Mouse (Mus musculus) stomach, postnatal 0 days (tissue): ENCODE results near the gene Olfr1230. TPM values are rescaled to one million over a fixed set of nuclear protein-coding genes. Genes with fewer than 3 reads are reported as not detected.

Experiments used
- ATAC-seq: fragments of 200-750 bp; cut with Nextera tagmentation; 2 replicates; pipeline ENCODE4 v1.8.0; 2017; ENCODE audit not compliant: low FRiP score, low TSS enrichment
- DNase-seq: peaks from one replicate; pipeline ENCODE4 v3.0.0-alpha.2; 2016; ENCODE audit warnings: low spot score
- H3K27ac ChIP-seq: fragments of 300-500 bp; sonication (generic); replicated peaks from 2 replicates; pipeline ENCODE4 v1.5.1; 2014; ENCODE audit warnings: mild to moderate bottlenecking, control low read depth
- H3K27me3 ChIP-seq: fragments of 300-500 bp; sonication (generic); 2 replicates; pipeline ENCODE4 v1.6.1; 2014; ENCODE audit warnings: low read length; ENCODE audit not compliant: control insufficient read depth, insufficient read depth
- H3K36me3 ChIP-seq: fragments of 300-500 bp; sonication (generic); 2 replicates; pipeline ENCODE4 v1.6.1; 2014; ENCODE audit warnings: low read length, mixed read lengths; ENCODE audit not compliant: control insufficient read depth, insufficient read depth
- H3K4me1 ChIP-seq: fragments of 300-500 bp; sonication (generic); replicated peaks from 2 replicates; pipeline ENCODE4 v1.6.1; 2014; ENCODE audit warnings: antibody characterized with exemption; ENCODE audit not compliant: control insufficient read depth, insufficient read depth
- H3K4me2 ChIP-seq: fragments of 300-500 bp; sonication (generic); replicated peaks from 2 replicates; pipeline ENCODE4 v1.6.1; 2014; ENCODE audit warnings: low read depth, mild to moderate bottlenecking, control low read depth, moderate library complexity
- H3K4me3 ChIP-seq: fragments of 300-500 bp; sonication (generic); 2 replicates; pipeline ENCODE4 v1.5.1; 2014; ENCODE audit warnings: low read depth, low read length, control low read depth
- H3K9ac ChIP-seq: fragments of 300-500 bp; sonication (generic); 2 replicates; pipeline ENCODE4 v1.6.1; 2014; ENCODE audit warnings: mild to moderate bottlenecking, low read length, control low read depth, mixed read lengths
- H3K9me3 ChIP-seq: fragments of 300-500 bp; sonication (generic); 2 replicates; pipeline ENCODE4 v1.6.1; 2016; ENCODE audit warnings: low read length; ENCODE audit not compliant: control insufficient read depth
- CTCF ChIP-seq: IDR thresholded peaks from 2 replicates; pipeline ENCODE4 v1.5.1; 2016; ENCODE audit warnings: antibody characterized with exemption, low read depth, mild to moderate bottlenecking, moderate library complexity
- EP300 ChIP-seq: optimal IDR thresholded peaks from 2 replicates; pipeline ENCODE3; 2016; ENCODE audit warnings: antibody characterized with exemption
- WGBS: fragments of 180-500 bp; shearing (Covaris S2); extraction: QIAGEN DNeasy Blood & Tissue Kit; methylation state at CpG from one replicate; pipeline ENCODE4 v1.1.7; 2014; 5-methylcytosine and 5-hydroxymethylcytosine counted together
- polyA plus RNA-seq: library from polyadenylated mRNA; unstranded; fragments of >200 nt; fragmentation: Nextera tagmentation; extraction: Ambion mirVana; gene quantifications from 2 replicates; pipeline ENCODE4 v1.2.1, GENCODE M21; 2015

Gene Olfr1230
- not detected in 2 replicates for polyA plus RNA-seq

DNA sequence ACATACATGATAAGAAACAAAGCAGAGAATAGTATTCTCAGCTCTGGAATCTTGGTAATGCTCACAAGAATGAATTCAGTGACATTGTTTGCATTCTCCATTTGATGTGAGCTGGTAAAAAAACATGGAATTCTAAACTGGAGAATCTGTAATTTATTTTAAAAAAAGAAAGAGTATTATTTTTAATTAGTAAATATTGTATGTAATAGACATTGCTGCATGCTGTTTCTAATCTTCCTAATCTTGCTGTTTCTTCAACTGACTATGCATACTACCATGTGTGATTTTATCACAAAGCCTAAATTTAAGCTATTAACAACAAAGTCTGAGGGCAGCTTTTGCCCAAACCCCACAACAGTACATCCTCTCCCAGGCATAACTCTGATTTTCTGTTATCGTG, at the start of gene Olfr1230:
Olfr1230 (minus strand) TSS at position 101 of the 400 bp plus-strand sequence.
- H3K9ac ChIP-seq = no peak within 1 kb of the TSS
- WGBS = 75% methylated on average over 1 of the region's 1 CpGs
- no peaks in the 10 kb centered on the region for H3K4me1 ChIP-seq
- H3K27me3 ChIP-seq = no peaks in the 10 kb centered on the region
- DNase-seq (no peak), ATAC-seq (no peak)
- H3K4me2 ChIP-seq = no peak within 1 kb of the TSS
- TF ChIP-seq CTCF (no peak), EP300 (no peak)
- no peaks in the 10 kb centered on the region for H3K36me3 ChIP-seq
- H3K4me3 ChIP-seq = no peak within 1 kb of the TSS
- H3K27ac ChIP-seq = no peak within 1 kb of the TSS
- no peaks in the 10 kb centered on the region for H3K9me3 ChIP-seq

DNA sequence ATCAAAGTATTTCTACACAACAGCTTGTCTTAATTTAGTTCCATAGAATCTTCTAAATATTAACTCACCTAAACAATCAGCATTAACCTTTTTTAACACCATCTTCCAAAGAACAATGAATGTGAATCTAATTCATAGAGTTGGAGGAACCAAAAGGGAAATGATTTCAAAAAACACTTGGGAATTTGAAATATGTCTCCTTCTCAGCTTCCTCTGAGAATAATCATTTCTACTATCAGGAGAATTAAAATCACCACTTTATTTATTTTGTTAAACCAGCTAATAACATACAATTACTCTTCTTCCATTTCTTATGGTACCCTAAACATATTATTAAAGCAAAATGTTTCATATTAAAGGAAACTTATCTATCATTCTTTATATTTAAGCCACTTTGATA, 45.2 kb upstream of the Olfr1230 start, which contains the start of gene Olfr1233:
Olfr1233 (minus strand) TSS at position 101 of the 400 bp plus-strand sequence.
- ATAC-seq = no peak
- H3K4me2 ChIP-seq = no peak within 1 kb of the TSS
- H3K4me1 ChIP-seq = no peaks in the 10 kb centered on the region
- no peaks in the 10 kb centered on the region for H3K36me3 ChIP-seq
- no peaks in the 10 kb centered on the region for H3K27me3 ChIP-seq
- H3K9me3 ChIP-seq = no peaks in the 10 kb centered on the region
- H3K9ac ChIP-seq = no peak within 1 kb of the TSS
- no peak for DNase-seq
- TF ChIP-seq CTCF (no peak), EP300 (no peak)
- no peak within 1 kb of the TSS for H3K4me3 ChIP-seq
- H3K27ac ChIP-seq = no peak within 1 kb of the TSS

DNA sequence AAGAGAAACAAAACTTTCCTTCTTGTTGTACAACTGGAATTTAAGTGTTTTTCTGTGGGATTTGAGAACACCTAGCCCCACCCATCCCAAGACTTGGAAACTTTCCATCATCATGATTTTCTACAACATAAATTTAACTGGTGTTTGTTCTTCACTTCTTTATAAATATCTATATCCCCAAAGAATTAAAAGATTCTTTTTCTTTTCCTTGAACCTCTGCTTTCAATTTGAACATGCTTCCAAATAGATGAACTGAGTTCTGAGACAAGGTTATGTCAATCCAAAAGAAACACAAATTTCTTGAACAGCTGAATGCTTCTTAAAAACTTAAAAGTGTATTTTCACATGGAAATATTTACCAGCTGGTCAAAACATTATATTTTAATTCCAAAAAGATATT, 32.5 kb upstream of the Olfr1230 start, which contains the start of gene Olfr1232:
Olfr1232 (minus strand) TSS at position 101 of the 400 bp plus-strand sequence.
- no peaks in the 10 kb centered on the region for H3K36me3 ChIP-seq
- DNase-seq = no peak
- no peaks in the 10 kb centered on the region for H3K27me3 ChIP-seq
- H3K4me1 ChIP-seq = no peaks in the 10 kb centered on the region
- H3K9ac ChIP-seq = no peak within 1 kb of the TSS
- H3K4me2 ChIP-seq = no peak within 1 kb of the TSS
- H3K27ac ChIP-seq = no peak within 1 kb of the TSS
- no peak for ATAC-seq
- TF ChIP-seq EP300 = no peak
- no peaks in the 10 kb centered on the region for H3K9me3 ChIP-seq
- no peak within 1 kb of the TSS for H3K4me3 ChIP-seq

DNA sequence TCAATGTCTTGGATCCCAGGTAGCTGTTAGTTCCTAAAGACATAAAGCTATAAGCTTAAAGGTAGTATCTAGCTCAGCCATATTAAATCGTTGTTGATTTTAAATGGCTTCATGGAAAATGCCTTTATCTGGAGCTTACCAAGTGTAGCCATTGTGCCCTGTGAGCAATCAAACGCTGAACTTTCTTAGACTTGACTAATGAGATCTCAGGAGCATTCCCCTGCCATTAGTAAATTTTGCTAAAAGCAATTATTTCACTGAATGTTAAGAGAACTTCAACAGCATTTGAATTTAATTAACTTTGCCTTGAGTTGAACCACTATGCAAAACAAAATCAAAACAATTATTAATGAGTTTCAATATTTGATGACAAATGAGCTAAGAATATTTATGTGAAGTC, 9.9 kb upstream of the Olfr1230 start, which contains the start of gene Olfr1231:
Olfr1231 (minus strand) TSS at position 101 of the 400 bp plus-strand sequence.
- H3K27me3 ChIP-seq = no peaks in the 10 kb centered on the region
- no peak within 1 kb of the TSS for H3K9ac ChIP-seq
- no peak within 1 kb of the TSS for H3K27ac ChIP-seq
- H3K4me3 ChIP-seq = no peak within 1 kb of the TSS
- H3K4me2 ChIP-seq = no peak within 1 kb of the TSS
- no peaks in the 10 kb centered on the region for H3K36me3 ChIP-seq
- no peaks in the 10 kb centered on the region for H3K4me1 ChIP-seq
- no peaks in the 10 kb centered on the region for H3K9me3 ChIP-seq
- TF ChIP-seq EP300 (no peak), CTCF (no peak)
- ATAC-seq = no peak
- DNase-seq = no peak
- WGBS = 75% methylated on average over 2 of the region's 2 CpGs

DNA sequence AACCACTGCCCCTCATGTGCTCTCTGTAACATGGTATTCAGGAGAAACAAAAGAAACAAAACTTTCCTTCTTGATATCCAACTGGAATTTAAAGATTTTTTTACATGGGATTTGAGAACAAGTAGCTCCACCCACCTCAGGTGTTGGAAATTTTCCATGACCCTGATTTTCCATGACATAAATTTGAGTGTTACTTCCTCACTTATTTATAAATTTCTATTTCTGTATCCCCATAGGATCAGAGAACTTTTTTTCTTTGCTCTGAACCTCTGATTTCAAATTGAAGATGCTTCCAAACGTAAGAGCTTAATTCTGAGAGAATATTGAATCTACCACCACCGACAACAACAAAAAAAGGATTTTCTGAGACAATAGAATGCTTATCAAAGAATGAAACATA, 9.2 kb downstream of the Olfr1230 start, which contains the start of gene Olfr1229:
Olfr1229 (minus strand) TSS at position 101 of the 400 bp plus-strand sequence.
- Histone ChIP-seq H3K4me3 (no peak within 1 kb of the TSS), H3K9me3 (no peaks in the 10 kb centered on the region), H3K9ac (no peak within 1 kb of the TSS), H3K4me1 (no peaks in the 10 kb centered on the region), H3K27ac (no peak within 1 kb of the TSS), H3K4me2 (no peak within 1 kb of the TSS), H3K27me3 (no peaks in the 10 kb centered on the region), H3K36me3 (no peaks in the 10 kb centered on the region)
- ATAC-seq (no peak), DNase-seq (no peak)
- WGBS = 68% methylated on average over 2 of the region's 2 CpGs
- TF ChIP-seq CTCF (no peak), EP300 (no peak)

DNA sequence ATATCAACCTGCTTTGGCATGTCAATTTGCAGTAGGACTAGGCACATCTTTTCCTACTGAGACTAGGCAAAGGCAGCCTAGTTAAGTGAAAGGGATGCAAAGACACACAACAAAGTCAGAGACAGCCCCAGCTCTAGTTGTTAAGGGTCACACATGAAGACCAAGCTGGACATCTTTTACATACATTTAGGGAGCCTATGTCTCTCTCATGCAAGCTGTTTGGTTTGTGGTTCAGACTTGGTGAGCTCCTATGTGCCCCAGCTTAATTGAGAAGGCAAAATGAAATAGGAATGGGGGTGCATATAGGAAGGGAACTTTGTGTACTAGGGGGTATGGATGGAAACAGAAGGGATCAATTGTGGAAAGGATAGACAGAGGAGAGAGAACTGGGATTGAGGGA, 43.1 kb downstream of the Olfr1230 start, which contains the start of gene Olfr1228:
Olfr1228 (minus strand) TSS at position 101 of the 400 bp plus-strand sequence.
- DNase-seq (no peak), ATAC-seq (no peak)
- Histone ChIP-seq H3K36me3 (no peaks in the 10 kb centered on the region), H3K4me1 (no peaks in the 10 kb centered on the region), H3K4me3 (no peak within 1 kb of the TSS), H3K27ac (no peak within 1 kb of the TSS), H3K27me3 (no peaks in the 10 kb centered on the region), H3K4me2 (no peak within 1 kb of the TSS), H3K9me3 (no peaks in the 10 kb centered on the region), H3K9ac (no peak within 1 kb of the TSS)
- TF ChIP-seq CTCF = no peak
- TF ChIP-seq EP300 = no peak

Other genes starting within 250 kb of the Olfr1230 start
- not detected in 2 replicates for gene Olfr1218, start 236.1 kb downstream of the Olfr1230 start, polyA plus RNA-seq
- not detected in 2 replicates for gene Olfr1219, start 213.8 kb downstream of the Olfr1230 start, polyA plus RNA-seq
- gene Olfr1220, start 190.4 kb downstream of the Olfr1230 start, polyA plus RNA-seq = not detected in 2 replicates
- 0.04 TPM in 1 of 2 replicates, not detected in the other for gene Olfr1221, start 180.0 kb downstream of the Olfr1230 start, polyA plus RNA-seq
- gene Olfr1222, start 164.2 kb downstream of the Olfr1230 start, polyA plus RNA-seq = not detected in 2 replicates
- not detected in 2 replicates for gene Olfr1223, start 145.7 kb downstream of the Olfr1230 start, polyA plus RNA-seq
- not detected in 2 replicates for gene Olfr1224-ps1, start 133.2 kb downstream of the Olfr1230 start, polyA plus RNA-seq
- not detected in 2 replicates for gene Olfr1225, start 122.6 kb downstream of the Olfr1230 start, polyA plus RNA-seq
- gene Olfr1226, start 97.2 kb downstream of the Olfr1230 start, polyA plus RNA-seq = 0.01 TPM in 1 of 2 replicates, not detected in the other
- not detected in 2 replicates for gene Olfr1228, start 43.2 kb downstream of the Olfr1230 start, polyA plus RNA-seq
- not detected in 2 replicates for gene Olfr1229, start 9.3 kb downstream of the Olfr1230 start, polyA plus RNA-seq
- 0.02 TPM in 1 of 2 replicates, not detected in the other for gene Olfr1231, start 9.8 kb upstream of the Olfr1230 start, polyA plus RNA-seq
- not detected in 2 replicates for gene Olfr1232, start 32.4 kb upstream of the Olfr1230 start, polyA plus RNA-seq
- 0.02 TPM in 1 of 2 replicates, not detected in the other for gene Olfr1233, start 45.1 kb upstream of the Olfr1230 start, polyA plus RNA-seq
- gene Olfr1234, start 67.6 kb upstream of the Olfr1230 start, polyA plus RNA-seq = not detected in 2 replicates
- not detected in 2 replicates for gene Olfr1238, start 112.4 kb upstream of the Olfr1230 start, polyA plus RNA-seq
- gene Olfr1239, start 123.1 kb upstream of the Olfr1230 start, polyA plus RNA-seq = not detected in 2 replicates
- gene Olfr1240, start 145.7 kb upstream of the Olfr1230 start, polyA plus RNA-seq = not detected in 2 replicates
- not detected in 2 replicates for gene Olfr1241, start 189.9 kb upstream of the Olfr1230 start, polyA plus RNA-seq
- not detected in 2 replicates for gene Olfr1242, start 201.1 kb upstream of the Olfr1230 start, polyA plus RNA-seq
- gene Olfr1243, start 234.2 kb upstream of the Olfr1230 start, polyA plus RNA-seq = not detected in 2 replicates